Mouse (Mus musculus) thymus, adult 2 months (tissue): Measurements from ENCODE around the gene Ankrd11.

Experiments
- CTCF ChIP-seq: fragments of 200-500 bp; IDR thresholded peaks from 2 replicates; pipeline ENCODE4 v1.5.1; 2012; ENCODE audit warnings: mild to moderate bottlenecking, control low read depth, low read length, moderate library complexity, borderline replicate concordance; ENCODE audit not compliant: control insufficient read depth, poor library complexity, insufficient read depth; ENCODE audit errors: extremely low read depth
- POLR2A ChIP-seq: fragments of 200-500 bp; IDR thresholded peaks from 2 replicates; pipeline ENCODE4 v1.6.1; 2012; ENCODE audit warnings: mild to moderate bottlenecking, low read length, control low read depth, moderate library complexity; ENCODE audit not compliant: control insufficient read depth, poor library complexity, insufficient read depth; ENCODE audit errors: extremely low read depth

- no peak for TF ChIP-seq CTCF
- TF ChIP-seq POLR2A = no peak
Measured at GRCm38 (mm10) chr8:123034171-123034570, 7.9 kb downstream of the Ankrd11 start.
